Mouse (Mus musculus): ENCODE results near the gene Izumo1r.
"Not testable (repeated sequence)": the region's sequence is repeated elsewhere in the genome, so short reads cannot be mapped to it uniquely, and the experiment has no call there.

Izumo1r gene

GRCm38 (mm10) chr9:14904741-14905475 lies 1.2 kb upstream of the Izumo1r start:
- no peak for DNase-seq (ENCODE audit: low spot score)

- no peak for DNase-seq (ENCODE audit: low spot score)
Observed at GRCm38 (mm10) chr9:14903006-14903405, 743 bp downstream of the Izumo1r start.

GRCm38 (mm10) chr9:14902416-14902815 lies 1.3 kb downstream of the Izumo1r start:
- DNase-seq (ENCODE audit: low spot score), result no peak

DNA sequence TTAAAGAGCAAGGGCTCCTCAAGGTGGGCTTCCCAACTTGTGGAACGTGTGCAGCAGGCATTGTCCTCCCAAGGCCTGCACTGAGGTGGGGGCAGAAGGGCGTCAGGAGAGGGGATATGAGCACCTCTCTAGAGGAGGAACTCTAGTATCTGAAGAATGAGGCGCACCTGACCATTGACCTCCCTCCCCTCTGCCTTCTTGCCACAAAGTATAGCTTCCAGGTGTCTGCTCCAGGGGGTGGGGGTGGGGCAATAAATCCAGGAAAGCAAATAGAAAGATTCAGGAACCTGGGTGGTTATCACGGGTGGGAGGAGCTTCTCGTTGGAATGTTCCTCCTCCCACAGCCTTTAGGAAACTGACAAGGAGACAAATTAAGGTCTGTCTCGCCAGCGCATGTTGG lies 2.0 kb downstream of the Izumo1r start:
- no peak for DNase-seq (ENCODE audit: low spot score)

DNA sequence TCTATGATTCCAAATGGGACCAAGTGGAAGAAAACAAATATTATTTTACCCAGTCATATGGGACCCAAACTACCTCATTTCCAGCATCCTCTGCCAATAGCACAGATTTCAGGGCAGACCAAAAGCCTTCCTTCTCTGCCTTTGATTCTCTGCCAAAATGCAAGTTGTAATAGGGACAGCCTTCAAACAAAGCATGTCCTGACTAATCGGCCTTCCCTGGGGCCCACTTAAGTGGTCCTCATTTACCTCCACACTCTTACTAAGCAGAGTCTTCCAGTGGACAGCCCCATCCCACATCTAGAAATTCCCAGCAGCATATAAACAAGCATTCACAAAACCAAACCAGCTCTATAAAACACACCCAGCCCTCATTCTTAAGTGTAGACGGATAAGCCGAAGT lies 6.6 kb downstream of the Izumo1r start:
- DNase-seq (ENCODE audit: low spot score), result no peak

GRCm38 (mm10) chr9:14895237-14895835 lies 8.4 kb downstream of the Izumo1r start:
- no peak for DNase-seq (ENCODE audit: low spot score)

- DNase-seq (ENCODE audit: low spot score), result no peak
Observed at GRCm38 (mm10) chr9:14894628-14895027, 9.1 kb downstream of the Izumo1r start.

- DNase-seq (ENCODE audit: low spot score), result no peak
Observed at GRCm38 (mm10) chr9:14893388-14893787, 10.4 kb downstream of the Izumo1r start.

DNA sequence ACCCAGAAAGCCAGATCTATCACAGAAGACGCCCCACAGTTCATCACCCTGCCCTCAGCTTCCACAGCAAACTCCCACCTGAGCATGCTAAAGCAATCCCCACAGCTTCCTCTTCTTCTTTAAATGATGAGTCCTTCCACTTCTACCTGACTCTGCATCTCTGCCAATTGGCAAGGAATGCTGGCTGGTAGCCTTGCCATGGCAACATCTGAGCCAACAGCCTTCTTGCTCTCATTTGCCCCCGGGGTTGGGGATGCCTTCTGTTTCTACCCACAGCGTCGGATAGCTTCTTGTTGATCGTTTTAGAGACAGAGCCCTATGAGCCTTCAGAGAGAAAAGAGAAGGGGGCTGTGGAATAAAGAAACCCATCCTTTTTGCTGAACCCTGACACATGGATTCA lies 11.9 kb downstream of the Izumo1r start:
- no peak for DNase-seq (ENCODE audit: low spot score)

- DNase-seq (ENCODE audit: low spot score), result no peak
Observed at GRCm38 (mm10) chr9:14890699-14891098, 13.1 kb downstream of the Izumo1r start.

DNA sequence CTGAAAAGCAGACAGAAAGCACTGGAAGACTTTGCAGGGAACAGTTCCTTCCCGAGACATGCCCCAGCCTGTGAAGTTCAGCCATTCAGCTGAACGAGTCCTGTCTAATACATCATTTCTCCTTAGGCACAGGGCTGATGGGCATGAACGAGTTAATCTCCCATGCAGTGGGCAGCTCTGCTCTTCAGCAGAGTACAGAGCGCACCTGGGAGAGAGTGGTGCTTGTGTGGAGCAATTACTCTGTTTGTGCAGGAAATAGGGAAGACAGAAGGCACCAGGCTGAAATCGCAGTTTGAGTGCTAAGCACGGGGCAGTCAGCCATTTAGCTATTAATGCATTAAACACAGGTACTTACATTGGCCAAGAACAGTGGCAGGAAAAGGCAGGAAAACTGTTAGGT lies 15.1 kb downstream of the Izumo1r start:
- DNase-seq (ENCODE audit: low spot score), result no peak

DNA sequence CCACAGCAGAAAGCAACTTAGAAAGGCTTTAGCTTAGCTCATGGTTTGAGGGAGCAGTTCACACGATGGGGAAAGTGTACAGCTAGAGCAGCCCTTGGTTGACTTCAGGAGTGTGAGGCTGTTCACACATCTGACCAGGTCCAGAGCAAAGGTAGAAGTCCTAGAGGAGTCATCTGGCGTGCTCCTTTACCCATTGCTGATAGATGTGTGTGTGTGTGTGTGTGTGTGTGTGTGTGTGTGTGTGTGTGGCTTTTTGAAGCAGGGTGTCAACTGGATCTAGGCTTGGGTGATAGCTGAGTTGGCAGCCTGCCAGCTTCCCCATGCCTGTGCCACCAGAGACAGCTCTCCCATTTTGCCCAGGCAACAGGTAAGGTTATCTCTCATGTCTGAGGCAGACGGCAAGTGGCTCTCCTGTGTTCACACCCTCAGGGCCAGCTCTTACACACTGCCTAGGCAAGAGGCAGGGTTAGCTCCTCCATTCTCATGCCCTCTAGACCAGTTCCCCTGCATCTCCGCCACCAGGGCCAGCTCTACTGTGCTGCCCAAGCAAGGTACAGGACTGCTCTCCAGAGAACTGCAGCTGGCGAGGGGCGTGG lies 15.9 kb downstream of the Izumo1r start:
- DNase-seq (ENCODE audit: low spot score), result no peak

- DNase-seq (ENCODE audit: low spot score), result no peak
Observed at GRCm38 (mm10) chr9:14885954-14886353, 17.8 kb downstream of the Izumo1r start.

- no peak for DNase-seq (ENCODE audit: low spot score)
Observed at GRCm38 (mm10) chr9:14885151-14885550, 18.6 kb downstream of the Izumo1r start.

GRCm38 (mm10) chr9:14884641-14885040 lies 19.1 kb downstream of the Izumo1r start:
- DNase-seq (ENCODE audit: low spot score), result no peak

DNA sequence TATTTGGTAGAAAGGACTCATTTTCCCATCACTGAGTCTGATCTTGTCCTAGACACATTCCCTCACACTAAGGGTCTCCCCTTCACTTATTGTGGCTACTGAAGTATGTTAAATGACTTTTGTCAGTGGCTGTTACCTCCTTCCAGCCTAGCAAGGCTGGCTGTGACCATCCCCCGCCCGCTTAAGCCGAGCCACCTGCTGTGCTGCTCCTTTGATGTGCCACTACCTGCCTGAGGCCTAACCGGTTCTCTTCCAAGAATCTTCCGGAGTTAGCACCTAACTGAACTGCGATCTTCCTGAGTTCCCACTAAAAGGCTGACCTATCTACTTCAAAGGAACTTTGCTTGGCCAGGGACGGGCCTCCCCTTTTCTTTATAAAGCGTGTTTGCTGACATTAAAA lies 27.2 kb downstream of the Izumo1r start:
- not testable (repeated sequence) for DNase-seq (ENCODE audit: low spot score)

DNA sequence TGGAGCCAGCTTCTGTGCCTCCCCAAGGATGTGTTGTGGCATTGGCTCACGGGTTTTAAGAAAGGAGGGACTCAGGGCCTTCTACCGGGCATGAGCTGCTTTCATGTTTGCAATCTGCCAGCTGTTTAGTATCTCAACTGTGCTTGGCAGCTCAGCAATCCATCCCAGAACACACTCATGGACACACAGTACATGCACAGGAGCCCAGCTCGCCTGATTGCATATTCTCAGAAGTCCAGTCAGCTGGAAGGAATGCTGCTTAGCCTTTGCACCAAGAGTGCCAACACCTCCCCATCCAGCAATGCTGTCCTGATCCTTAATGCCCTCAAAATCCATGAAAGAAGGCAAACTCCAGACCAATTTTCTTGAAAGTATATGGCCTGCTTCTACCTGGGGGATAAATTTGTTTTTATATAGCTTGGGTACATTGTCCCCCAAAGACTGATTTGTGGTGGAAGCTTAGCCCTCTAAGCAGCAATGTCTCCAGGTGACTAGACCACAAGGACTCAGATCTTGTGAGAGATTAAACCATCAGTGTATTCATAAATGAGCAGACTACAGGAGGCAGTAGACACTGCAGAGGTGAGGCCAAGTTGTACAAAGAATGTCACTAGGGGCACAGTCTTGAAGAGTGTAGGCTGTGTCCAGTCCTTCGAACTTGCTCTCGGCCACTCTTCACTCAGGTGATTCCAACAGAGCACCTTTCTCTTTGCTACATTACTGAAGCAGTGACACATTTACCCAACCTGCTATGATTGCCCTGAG lies 27.8 kb downstream of the Izumo1r start:
- DNase-seq (ENCODE audit: low spot score), result no peak

- no peak for DNase-seq (ENCODE audit: low spot score)
Observed at GRCm38 (mm10) chr9:14872181-14872930, 31.4 kb downstream of the Izumo1r start.

DNA sequence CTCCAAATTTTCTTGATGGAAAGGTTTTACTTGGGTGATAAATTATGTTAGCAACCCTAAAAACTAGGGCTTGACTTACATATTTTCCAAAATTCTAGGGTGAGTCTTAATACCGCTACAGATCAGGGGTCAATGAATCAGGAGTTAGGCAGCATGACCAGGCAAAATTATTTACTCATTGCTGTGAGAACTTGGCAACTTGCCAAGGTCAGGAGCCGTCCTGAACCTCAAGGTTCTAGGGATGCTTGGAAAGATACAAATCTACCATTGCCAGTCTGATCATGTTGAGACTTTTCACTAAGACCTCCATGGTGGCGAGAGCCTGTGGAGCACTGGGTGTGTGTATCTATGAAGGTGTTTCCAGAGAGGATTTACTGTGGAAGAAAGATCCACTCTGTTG lies 32.2 kb downstream of the Izumo1r start:
- no peak for DNase-seq (ENCODE audit: low spot score)

DNA sequence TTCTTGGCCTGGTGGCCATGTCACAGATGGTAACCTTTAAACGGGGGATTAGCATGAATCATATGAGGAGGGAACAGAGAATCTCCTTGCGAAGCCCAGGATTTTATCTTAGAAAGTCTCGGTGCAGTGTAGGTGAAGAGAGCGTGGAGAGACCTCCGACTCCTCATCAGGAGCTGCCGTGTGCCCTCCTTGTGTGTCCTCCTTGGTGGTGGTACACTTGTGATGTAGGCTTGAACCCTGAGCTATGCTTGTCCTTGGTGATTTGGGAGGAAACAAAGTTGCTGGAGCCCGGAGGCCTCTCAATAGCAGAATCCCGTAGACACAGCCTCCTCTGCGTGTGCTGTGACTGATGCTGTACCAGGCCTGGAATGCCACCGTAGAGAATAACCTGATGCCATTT lies 32.9 kb downstream of the Izumo1r start:
- no peak for DNase-seq (ENCODE audit: low spot score)

DNA sequence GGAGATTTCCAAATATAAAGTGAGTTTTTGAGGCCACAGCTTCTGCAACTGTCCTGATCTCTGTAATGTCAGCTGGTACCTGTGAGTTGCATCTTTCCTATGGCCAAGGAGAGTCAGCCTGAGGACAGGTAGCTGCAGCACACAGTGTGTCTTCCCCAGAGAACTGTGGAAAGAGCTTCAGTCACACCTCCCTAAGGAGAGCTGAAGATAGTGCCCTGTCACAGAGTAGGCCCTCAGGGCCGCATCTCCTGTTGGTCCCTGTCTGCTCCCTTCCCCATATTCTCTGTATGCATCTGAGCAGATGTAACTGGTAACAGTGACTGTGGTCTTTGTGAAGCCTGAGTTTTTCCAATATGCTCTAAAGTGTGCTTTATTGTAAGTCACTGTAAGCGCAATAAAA lies 33.4 kb downstream of the Izumo1r start:
- DNase-seq (ENCODE audit: low spot score), result no peak

DNA sequence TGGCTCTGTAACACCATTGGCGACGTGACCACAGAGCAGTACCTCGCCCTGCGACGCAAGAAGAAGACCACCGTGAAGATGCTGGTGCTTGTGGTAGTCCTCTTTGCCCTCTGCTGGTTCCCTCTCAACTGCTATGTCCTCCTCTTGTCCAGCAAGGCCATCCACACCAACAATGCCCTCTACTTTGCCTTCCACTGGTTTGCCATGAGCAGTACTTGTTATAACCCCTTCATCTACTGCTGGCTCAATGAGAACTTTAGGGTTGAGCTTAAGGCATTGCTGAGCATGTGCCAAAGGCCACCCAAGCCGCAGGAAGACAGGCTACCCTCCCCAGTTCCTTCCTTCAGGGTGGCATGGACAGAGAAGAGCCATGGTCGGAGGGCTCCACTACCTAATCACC lies 35.4 kb downstream of the Izumo1r start:
- no peak for DNase-seq (ENCODE audit: low spot score)
